Mouse (Mus musculus) embryonic fibroblast, embryonic 13.5 days (primary cell): ENCODE results near the gene Tmem92.

Experiments
- CTCF ChIP-seq: IDR thresholded peaks from 2 replicates; pipeline ENCODE4 v1.5.1; 2011; ENCODE audit warnings: mild to moderate bottlenecking, control low read depth, low read length, moderate library complexity, borderline replicate concordance; ENCODE audit not compliant: insufficient read depth
- POLR2A ChIP-seq: IDR thresholded peaks from 2 replicates; pipeline ENCODE4 v1.6.1; 2011; ENCODE audit warnings: low read depth, mild to moderate bottlenecking, control low read depth, low read length, moderate library complexity

DNA sequence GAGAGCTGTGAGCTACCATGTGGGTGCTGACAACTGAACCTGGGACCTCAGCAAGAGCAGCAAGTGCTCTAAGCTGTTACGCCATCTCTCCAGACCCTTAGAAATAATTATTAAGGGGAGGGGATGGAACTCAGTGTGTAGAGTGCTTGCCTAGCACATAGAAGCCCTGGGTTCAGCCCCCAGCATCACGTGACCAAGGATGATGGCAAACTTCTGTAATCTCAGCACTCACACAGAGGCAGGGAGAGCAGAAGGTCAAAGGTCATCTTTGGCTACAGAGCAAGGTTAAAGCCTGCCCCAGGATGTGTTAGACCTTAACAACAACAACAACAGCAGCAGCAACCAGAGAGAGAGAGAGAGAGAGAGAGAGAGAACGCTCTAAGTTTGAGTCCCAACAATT is 54.0 kb downstream of the Tmem92 start:
- no peak for TF ChIP-seq CTCF
- TF ChIP-seq POLR2A = no peak
